Mouse (Mus musculus) myocyte (in vitro differentiated cells): ENCODE measurements around the gene Entpd3. TPM values are rescaled to one million over a fixed set of nuclear protein-coding genes. Genes with fewer than 3 reads are reported as not detected.

Source experiments
- H3K27me3 ChIP-seq: one replicate; pipeline ENCODE4 v1.6.1; 2011; ENCODE audit not compliant: control insufficient read depth, insufficient read depth, insufficient read length
- H3K36me3 ChIP-seq: one replicate; pipeline ENCODE4 v1.6.1; 2011; ENCODE audit not compliant: control insufficient read depth, insufficient read depth
- H3K4me2 ChIP-seq: one replicate; pipeline ENCODE4 v1.6.1; 2011; ENCODE audit warnings: low read depth, control low read depth
- H3K4me3 ChIP-seq: one replicate; pipeline ENCODE4 v1.5.1; 2011; ENCODE audit warnings: mild to moderate bottlenecking, control low read depth, moderate library complexity
- H3K79me2 ChIP-seq: one replicate; pipeline ENCODE4 v1.6.1; 2011; ENCODE audit not compliant: control insufficient read depth, insufficient read depth
- H3ac ChIP-seq: one replicate; pipeline ENCODE4 v1.6.1; 2011; ENCODE audit not compliant: control insufficient read depth, insufficient read length
- CEBPB ChIP-seq: IDR thresholded peaks from 2 replicates; pipeline ENCODE4 v1.6.1; 2011; ENCODE audit warnings: mild to moderate bottlenecking, moderate library complexity; ENCODE audit not compliant: poor library complexity, insufficient read depth, severe bottlenecking
- E2F4 ChIP-seq: IDR thresholded peaks from one replicate; pipeline ENCODE4 v1.6.1; 2011; ENCODE audit warnings: mild to moderate bottlenecking, control low read depth, moderate library complexity; ENCODE audit not compliant: insufficient read depth
- MAX ChIP-seq: IDR thresholded peaks from one replicate; pipeline ENCODE4 v1.6.1; 2011; ENCODE audit warnings: low read depth, mild to moderate bottlenecking, control low read depth
- MYOD1 ChIP-seq, 3 experiments: IDR thresholded peaks; one replicate each; pipeline ENCODE4 v1.6.1; 2011; ENCODE audit warnings: control low read depth in 2 of 3, low read depth in 2 of 3, mild to moderate bottlenecking in 2 of 3, moderate library complexity in 1 of 3; ENCODE audit not compliant: insufficient read length in 2 of 3, control insufficient read depth in 1 of 3
- MYOG ChIP-seq, 3 experiments: IDR thresholded peaks; one replicate each; pipeline ENCODE4 v1.6.1; 2011; ENCODE audit warnings: control low read depth in 2 of 3, low read depth in 2 of 3, mild to moderate bottlenecking in 2 of 3; ENCODE audit not compliant: insufficient read length in 2 of 3, control insufficient read depth in 1 of 3, insufficient read depth in 1 of 3
- POLR2A ChIP-seq: IDR thresholded peaks from one replicate; pipeline ENCODE4 v1.6.1; 2011; ENCODE audit warnings: low read depth, mild to moderate bottlenecking, control low read depth, moderate library complexity; ENCODE audit not compliant: insufficient read length
- POLR2AphosphoS2 ChIP-seq: IDR thresholded peaks from one replicate; pipeline ENCODE4 v1.6.1; 2011; ENCODE audit warnings: low read depth, control low read depth; ENCODE audit not compliant: insufficient read length
- REST ChIP-seq: IDR thresholded peaks from one replicate; pipeline ENCODE4 v1.6.1; 2011; ENCODE audit warnings: mild to moderate bottlenecking, control low read depth, moderate library complexity; ENCODE audit not compliant: insufficient read depth, insufficient read length
- SRF ChIP-seq: IDR thresholded peaks from one replicate; pipeline ENCODE4 v1.6.1; 2011; ENCODE audit warnings: low read depth; ENCODE audit not compliant: control insufficient read depth, insufficient read length
- TCF12 ChIP-seq: IDR thresholded peaks from one replicate; pipeline ENCODE4 v1.6.1; 2011; ENCODE audit warnings: mild to moderate bottlenecking, control low read depth; ENCODE audit not compliant: poor library complexity, insufficient read depth, severe bottlenecking
- TCF3 ChIP-seq: IDR thresholded peaks from one replicate; pipeline ENCODE4 v1.6.1; 2011; ENCODE audit warnings: low read depth, control low read depth; ENCODE audit not compliant: insufficient read length
- USF1 ChIP-seq: IDR thresholded peaks from one replicate; pipeline ENCODE4 v1.6.1; 2011; ENCODE audit warnings: low read depth, mild to moderate bottlenecking, control low read depth, moderate library complexity
- polyA plus RNA-seq: library from polyadenylated mRNA; unstranded; fragments of >200 nt; fragmentation: generic; extraction: Trizol; gene quantifications from one replicate; pipeline ENCODE4 v1.2.1, GENCODE M21; 2012; ENCODE audit warnings: missing spikeins

Entpd3 gene
- polyA plus RNA-seq, 1 experiment, result 1.1 TPM

GRCm38 (mm10) chr9:120602172-120602838, 62.7 kb downstream of the Entpd3 start:
- Histone ChIP-seq H3ac (no peak overlapping the region), H3K27me3 (no peaks in the 10 kb centered on the region)

GRCm38 (mm10) chr9:120602839-120603511, 63.4 kb downstream of the Entpd3 start:
- Histone ChIP-seq H3K27me3 (no peaks in the 10 kb centered on the region), H3K4me2 (peak overlapping the region; percentile 7), H3K4me3 (no peak overlapping the region), H3ac (no peak overlapping the region), H3K79me2 (no peaks in the 10 kb centered on the region), H3K36me3 (no peaks in the 10 kb centered on the region)
- TF ChIP-seq MYOD1 (IDR thresholded peaks at IDR 0.05; ENCODE audit: control insufficient read depth in 1 of 3, insufficient read length in 2 of 3, low read depth in 2 of 3), result peak in 1 of 3 experiments; percentile 21
- TF ChIP-seq SRF, result no peak
- no peak for TF ChIP-seq POLR2AphosphoS2

More at GRCm38 (mm10) chr9:120602172-120602838, 62.7 kb downstream of the Entpd3 start:
- no peaks in the 10 kb centered on the region for H3K79me2 ChIP-seq
- no peak overlapping the region for H3K4me3 ChIP-seq
- no peak for TF ChIP-seq MYOG (IDR thresholded peaks at IDR 0.05; ENCODE audit: control insufficient read depth in 1 of 3, insufficient read depth in 1 of 3, insufficient read length in 2 of 3, low read depth in 2 of 3)
- no peak for TF ChIP-seq TCF12
- no peak for TF ChIP-seq POLR2A
- no peak for TF ChIP-seq REST
- TF ChIP-seq SRF, result no peak
- TF ChIP-seq MYOD1 (IDR thresholded peaks at IDR 0.05; ENCODE audit: control insufficient read depth in 1 of 3, insufficient read length in 2 of 3, low read depth in 2 of 3), result no peak
- no peak for TF ChIP-seq E2F4
- no peak for TF ChIP-seq TCF3
- no peak for TF ChIP-seq USF1
- no peak for TF ChIP-seq MAX
- TF ChIP-seq POLR2AphosphoS2, result no peak
- TF ChIP-seq CEBPB, result no peak
- no peaks in the 10 kb centered on the region for H3K36me3 ChIP-seq
- H3K4me2 ChIP-seq, result peak overlapping the region; percentile 7

DNA sequence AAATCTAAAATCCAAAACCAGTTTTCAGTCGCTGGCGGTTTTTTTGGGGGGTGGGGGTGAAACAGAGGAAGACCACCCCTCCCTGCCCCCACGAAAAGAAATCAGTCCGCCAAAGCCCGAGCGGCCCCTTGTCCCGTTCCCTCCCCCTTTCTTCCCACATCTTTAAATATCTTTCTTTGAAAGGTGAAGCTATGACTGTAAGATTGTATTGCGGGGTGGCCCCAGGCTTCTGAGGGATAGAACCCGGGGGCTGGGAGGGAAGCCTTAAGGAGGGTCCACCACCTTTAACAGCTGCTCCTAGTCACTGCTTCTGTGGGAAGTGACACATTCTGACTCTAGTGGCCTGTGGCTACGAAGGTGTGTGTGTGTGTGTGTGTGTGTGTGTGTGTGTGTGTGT, 63.9 kb downstream of the Entpd3 start:
- no peak overlapping the region for H3K4me2 ChIP-seq

GRCm38 (mm10) chr9:120603956-120604355, 64.3 kb downstream of the Entpd3 start:
- Histone ChIP-seq H3K36me3 (no peaks in the 10 kb centered on the region), H3K4me3 (no peak overlapping the region), H3K27me3 (no peaks in the 10 kb centered on the region), H3K79me2 (no peaks in the 10 kb centered on the region), H3K4me2 (no peak overlapping the region), H3ac (no peak overlapping the region)
- no peak for TF ChIP-seq MYOG (IDR thresholded peaks at IDR 0.05; ENCODE audit: control insufficient read depth in 1 of 3, insufficient read depth in 1 of 3, insufficient read length in 2 of 3, low read depth in 2 of 3)
- TF ChIP-seq CEBPB, result no peak
- TF ChIP-seq MYOD1 (IDR thresholded peaks at IDR 0.05; ENCODE audit: control insufficient read depth in 1 of 3, insufficient read length in 2 of 3, low read depth in 2 of 3), result no peak
- TF ChIP-seq TCF12, result no peak
- no peak for TF ChIP-seq SRF
- no peak for TF ChIP-seq E2F4
- TF ChIP-seq POLR2AphosphoS2, result no peak
- TF ChIP-seq USF1, result no peak
- no peak for TF ChIP-seq REST

More for the DNA sequence above, 63.9 kb downstream of the Entpd3 start:
- H3K36me3 ChIP-seq, result no peaks in the 10 kb centered on the region
- no peaks in the 10 kb centered on the region for H3K79me2 ChIP-seq
- no peaks in the 10 kb centered on the region for H3K27me3 ChIP-seq
- TF ChIP-seq MYOG (IDR thresholded peaks at IDR 0.05; ENCODE audit: control insufficient read depth in 1 of 3, insufficient read depth in 1 of 3, insufficient read length in 2 of 3, low read depth in 2 of 3), result no peak
- TF ChIP-seq POLR2AphosphoS2, result no peak
- TF ChIP-seq CEBPB, result no peak
- no peak for TF ChIP-seq MAX
- no peak for TF ChIP-seq TCF3
- TF ChIP-seq E2F4, result no peak
- TF ChIP-seq TCF12, result no peak
- no peak for TF ChIP-seq POLR2A
- H3K4me3 ChIP-seq, result no peak overlapping the region
- no peak overlapping the region for H3ac ChIP-seq

DNA sequence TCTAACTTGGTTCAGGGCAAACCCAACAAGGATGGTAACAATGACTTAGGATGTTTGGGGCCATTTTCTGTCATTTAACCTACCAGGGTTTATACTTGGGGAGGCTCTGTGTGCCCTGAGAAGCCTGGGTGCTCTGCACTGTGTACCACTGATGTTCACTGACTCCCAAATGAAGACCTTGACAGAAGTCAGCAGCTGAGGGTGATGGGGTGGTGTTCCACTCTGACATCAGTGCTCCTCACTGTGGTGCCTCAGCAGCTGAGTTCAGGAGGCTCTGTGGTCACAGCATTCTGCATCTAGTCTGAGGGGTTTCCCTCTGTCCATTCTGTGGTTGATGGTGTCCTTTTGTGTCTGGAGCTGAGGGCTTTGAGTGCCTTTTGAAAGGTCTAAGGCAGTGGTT, 71.4 kb downstream of the Entpd3 start:
- H3ac ChIP-seq, result no peak overlapping the region
- TF ChIP-seq E2F4 (no peak), MAX (no peak), USF1 (no peak), SRF (no peak), POLR2A (no peak), MYOD1 (IDR thresholded peaks at IDR 0.05; ENCODE audit: control insufficient read depth in 1 of 3, insufficient read length in 2 of 3, low read depth in 2 of 3) (peak in 2 of 3 experiments; percentile 42 to 65), POLR2AphosphoS2 (no peak)
- H3K36me3 ChIP-seq, result no peaks in the 10 kb centered on the region
- H3K4me2 ChIP-seq, result no peak overlapping the region
- H3K4me3 ChIP-seq, result no peak overlapping the region
- no peaks in the 10 kb centered on the region for H3K27me3 ChIP-seq
- H3K79me2 ChIP-seq, result no peaks in the 10 kb centered on the region
